Mouse (Mus musculus) adrenal gland (tissue): ENCODE measurements around the gene Spata7.
"Not testable (repeated sequence)": the region's sequence is repeated elsewhere in the genome, so short reads cannot be mapped to it uniquely, and the experiment has no call there.

Source experiments
- intact Hi-C: fragments of 180-260 bp; cut with DNase I; formaldehyde crosslinking; loops from one replicate; pipeline ENCODE4 v1.15.1; 2025
- long read RNA-seq, 2 experiments: library from polyadenylated mRNA; unstranded; transcript quantifications; one replicate each; pipeline ENCODE4 v2.0.0; 2020; ENCODE audit warnings: borderline replicate concordance in 1 of 2; ENCODE audit not compliant: insufficient replicate concordance in 1 of 2

The Spata7 gene
- long read RNA-seq, experiment 1, partial matches to known transcripts, result 1 of 4 reads
- long read RNA-seq, experiment 1, other reads (novel, unspliced or antisense), result 2 of 4 reads
- long read RNA-seq, experiment 2, transcript Spata7-201 (12 exons, 2,052 nt), result major isoform, 7 of 10 reads
- long read RNA-seq, experiment 2, partial matches to known transcripts, result 0 of 10 reads
- long read RNA-seq, experiment 2, other reads (novel, unspliced or antisense), result 1 of 10 reads

- intact Hi-C loops, result no loop called here
These were observed at the start of gene Spata7 for GRCm38 (mm10) chr12:98627392-98628259. TSS of gene Spata7 (plus strand) at chr12:98628157.

GRCm38 (mm10) chr12:98585302-98585701, 42.7 kb upstream of the Spata7 start:
- intact Hi-C loops, result no loop called here

GRCm38 (mm10) chr12:98588573-98588972, 39.4 kb upstream of the Spata7 start:
- intact Hi-C loops, result no loop called here

- intact Hi-C loops, result no loop called here
These were observed 36.9 kb upstream of the Spata7 start for GRCm38 (mm10) chr12:98591016-98591415.

GRCm38 (mm10) chr12:98600861-98601260, 27.1 kb upstream of the Spata7 start:
- intact Hi-C loops, result no loop called here

- intact Hi-C loops, result no loop called here
These were observed 25.8 kb upstream of the Spata7 start for GRCm38 (mm10) chr12:98602114-98602513.

GRCm38 (mm10) chr12:98605264-98605663, 22.7 kb upstream of the Spata7 start:
- intact Hi-C loops, result no loop called here

GRCm38 (mm10) chr12:98606595-98607290, 21.2 kb upstream of the Spata7 start:
- intact Hi-C loops, result no loop called here

- intact Hi-C loops, result no loop called here
These were observed 17.6 kb upstream of the Spata7 start for GRCm38 (mm10) chr12:98610341-98610740.

- intact Hi-C loops, result no loop called here
These were observed 12.9 kb upstream of the Spata7 start for GRCm38 (mm10) chr12:98614910-98615508.

- intact Hi-C loops, result no loop called here
These were observed 12.2 kb upstream of the Spata7 start for GRCm38 (mm10) chr12:98615746-98616145.

GRCm38 (mm10) chr12:98619496-98619895, 8.5 kb upstream of the Spata7 start:
- intact Hi-C loops, result no loop called here

- intact Hi-C loops, result not testable (repeated sequence)
These were observed 7.0 kb upstream of the Spata7 start for GRCm38 (mm10) chr12:98620922-98621321.

- intact Hi-C loops, result not testable (repeated sequence)
These were observed 4.7 kb upstream of the Spata7 start for GRCm38 (mm10) chr12:98623266-98623665.

- intact Hi-C loops, result no loop called here
These were observed 458 bp downstream of the Spata7 start for GRCm38 (mm10) chr12:98628260-98628970.

- intact Hi-C loops, result no loop called here
These were observed 16.9 kb downstream of the Spata7 start for GRCm38 (mm10) chr12:98644852-98645251.

- intact Hi-C loops, result no loop called here
These were observed 28.9 kb downstream of the Spata7 start for GRCm38 (mm10) chr12:98656873-98657272.

GRCm38 (mm10) chr12:98662617-98663016, 34.7 kb downstream of the Spata7 start:
- intact Hi-C loops, result no loop called here

GRCm38 (mm10) chr12:98668132-98668814, 40.3 kb downstream of the Spata7 start:
- intact Hi-C loops, result no loop called here

- intact Hi-C loops, result no loop called here
These were observed 41.1 kb downstream of the Spata7 start for GRCm38 (mm10) chr12:98669086-98669485.
